Mouse (Mus musculus) heart, postnatal 0 days (tissue): ENCODE measurements around the gene Stk39. TPM values are rescaled to one million over a fixed set of nuclear protein-coding genes. Genes with fewer than 3 reads are reported as not detected.
A peak's percentile ranks its signal among the peaks of the same experiment; 100 is the strongest.

Source experiments
- ATAC-seq: fragments of 200-750 bp; cut with Nextera tagmentation; 2 replicates; pipeline ENCODE4 v1.8.0; 2017; ENCODE audit warnings: low read depth, moderate number of reproducible peaks, moderate library complexity; ENCODE audit not compliant: insufficient read depth
- DNase-seq: peaks from one replicate; pipeline ENCODE4 v3.0.0-alpha.2; 2016; ENCODE audit warnings: low spot score
- H3K27ac ChIP-seq: fragments of 300-500 bp; sonication (generic); 2 replicates; pipeline ENCODE4 v1.5.1; 2014; ENCODE audit warnings: low read depth, mild to moderate bottlenecking
- H3K27me3 ChIP-seq: fragments of 300-500 bp; sonication (generic); 2 replicates; pipeline ENCODE4 v1.6.1; 2014; ENCODE audit warnings: low read length, mixed read lengths; ENCODE audit not compliant: control insufficient read depth, insufficient read depth
- H3K36me3 ChIP-seq: fragments of 300-500 bp; sonication (generic); replicated peaks from 2 replicates; pipeline ENCODE4 v1.6.1; 2014; ENCODE audit warnings: low read length, mixed read lengths; ENCODE audit not compliant: control insufficient read depth, insufficient read depth
- H3K4me1 ChIP-seq: fragments of 300-500 bp; sonication (generic); 2 replicates; pipeline ENCODE4 v1.6.1; 2014; ENCODE audit warnings: antibody characterized with exemption; ENCODE audit not compliant: control insufficient read depth, insufficient read depth
- H3K4me2 ChIP-seq: fragments of 300-500 bp; sonication (generic); 2 replicates; pipeline ENCODE4 v1.6.1; 2014; ENCODE audit warnings: low read depth, mild to moderate bottlenecking, low read length, moderate library complexity
- H3K4me3 ChIP-seq: fragments of 300-500 bp; sonication (generic); 2 replicates; pipeline ENCODE4 v1.5.1; 2014; ENCODE audit warnings: low read depth, low read length
- H3K9ac ChIP-seq: fragments of 300-500 bp; sonication (generic); replicated peaks from 2 replicates; pipeline ENCODE4 v1.6.1; 2014; ENCODE audit warnings: low read depth, low read length, mixed read lengths
- H3K9me3 ChIP-seq: fragments of 300-500 bp; sonication (generic); replicated peaks from 2 replicates; pipeline ENCODE4 v1.6.1; 2016; ENCODE audit warnings: low read length; ENCODE audit not compliant: control insufficient read depth
- CTCF ChIP-seq: IDR thresholded peaks from 2 replicates; pipeline ENCODE4 v1.5.1; 2016; ENCODE audit warnings: antibody characterized with exemption, control low read depth, low read depth
- EP300 ChIP-seq: IDR thresholded peaks from 2 replicates; pipeline ENCODE4 v1.6.1; 2016; ENCODE audit warnings: antibody characterized with exemption, low read depth
- WGBS: fragments of 180-500 bp; shearing (Covaris S2); extraction: QIAGEN DNeasy Blood & Tissue Kit; methylation state at CpG from one replicate; pipeline ENCODE4 v1.1.7; 2014; 5-methylcytosine and 5-hydroxymethylcytosine counted together
- polyA plus RNA-seq: library from polyadenylated mRNA; unstranded; fragments of >200 nt; fragmentation: Nextera tagmentation; extraction: Ambion mirVana; gene quantifications from 2 replicates; pipeline ENCODE4 v1.2.1, GENCODE M21; 2015
- total RNA-seq: library from RNA; depleted of rRNA; stranded (reverse); fragments of >200 nt; gene quantifications from 2 replicates; pipeline ENCODE4 v1.2.3, GENCODE M21; 2014; ENCODE audit warnings: low replicate concordance

The Stk39 gene
- total and polyA plus RNA-seq, 2 experiments from 2014 or later = 81.8 to 93.2 TPM

DNA sequence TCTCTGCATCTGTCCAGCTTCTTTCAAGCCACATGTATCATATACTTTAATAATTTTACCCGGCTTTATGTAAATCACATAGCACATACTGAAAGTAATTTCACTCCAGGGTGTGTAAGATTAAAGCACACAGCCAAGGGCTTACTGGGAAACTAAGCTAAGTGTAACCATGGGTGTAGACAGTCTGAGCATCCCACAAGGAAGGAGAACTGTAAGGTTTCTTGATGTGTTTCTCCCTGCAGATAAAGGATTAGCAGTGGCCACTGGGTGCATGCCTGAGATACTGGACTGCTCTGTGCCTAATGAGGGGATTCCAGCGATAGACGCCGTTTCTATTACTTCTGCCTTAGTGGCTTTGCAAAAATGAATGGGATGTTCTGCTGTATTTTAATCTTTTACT lies 14.2 kb upstream of the Stk39 start:
- Histone ChIP-seq H3K9ac (no peak overlapping the region), H3K4me1 (no peaks in the 10 kb centered on the region), H3K27ac (no peak overlapping the region), H3K4me2 (no peak overlapping the region), H3K27me3 (no peaks in the 10 kb centered on the region), H3K4me3 (no peak overlapping the region), H3K9me3 (no peaks in the 10 kb centered on the region), H3K36me3 (no peaks in the 10 kb centered on the region)
- no peak for DNase-seq
- TF ChIP-seq EP300 (no peak), CTCF (no peak)
- 68% methylated on average over 4 of the region's 4 CpGs for WGBS
- no peak for ATAC-seq

DNA sequence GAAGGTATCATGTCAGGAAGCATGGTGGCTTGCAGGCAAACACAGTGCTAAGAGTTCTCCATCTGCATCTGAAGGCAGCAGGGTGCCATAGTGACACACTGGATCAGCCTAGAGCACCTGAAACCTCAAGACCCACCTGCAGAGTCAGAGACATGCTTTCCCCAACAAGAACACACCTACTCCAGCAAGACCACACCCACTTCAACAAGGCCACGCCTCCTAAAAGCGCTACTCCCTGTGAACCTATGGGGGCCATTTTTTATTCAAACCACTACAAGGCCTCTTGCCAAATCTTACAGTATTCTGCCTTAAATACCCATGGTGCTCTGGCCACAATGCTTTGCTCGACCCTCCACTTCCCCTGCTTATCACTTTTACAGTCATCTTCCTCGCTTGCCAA lies 13.1 kb upstream of the Stk39 start:
- Histone ChIP-seq H3K4me1 (no peaks in the 10 kb centered on the region), H3K9me3 (no peaks in the 10 kb centered on the region), H3K36me3 (no peaks in the 10 kb centered on the region), H3K27me3 (no peaks in the 10 kb centered on the region), H3K4me3 (no peak overlapping the region), H3K9ac (no peak overlapping the region), H3K4me2 (no peak overlapping the region), H3K27ac (no peak overlapping the region)
- TF ChIP-seq EP300 (no peak), CTCF (no peak)
- 42% methylated on average over 4 of the region's 4 CpGs for WGBS
- DNase-seq (no peak), ATAC-seq (no peak)

DNA sequence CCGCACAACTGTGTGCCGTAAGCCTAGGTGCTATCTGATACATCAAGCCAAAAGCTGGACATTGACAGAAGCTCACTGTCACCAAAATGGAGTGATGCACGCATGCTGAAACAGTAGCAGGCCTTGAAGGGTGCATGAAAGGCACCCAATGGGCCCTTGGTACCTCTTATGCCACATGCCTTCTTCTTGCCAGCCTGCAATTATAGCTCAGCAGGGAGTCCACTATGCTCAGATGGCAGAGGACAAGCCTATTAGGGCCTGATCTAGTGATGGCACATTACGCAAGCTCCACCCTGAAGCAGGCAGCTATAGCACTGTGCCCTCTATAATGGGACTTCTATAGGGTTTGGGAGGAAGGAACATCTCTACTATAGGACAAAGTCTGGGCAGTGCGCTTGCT lies 10.8 kb upstream of the Stk39 start:
- no peaks in the 10 kb centered on the region for H3K27me3 ChIP-seq
- no peak for TF ChIP-seq CTCF
- TF ChIP-seq EP300 = no peak
- DNase-seq = no peak

DNA sequence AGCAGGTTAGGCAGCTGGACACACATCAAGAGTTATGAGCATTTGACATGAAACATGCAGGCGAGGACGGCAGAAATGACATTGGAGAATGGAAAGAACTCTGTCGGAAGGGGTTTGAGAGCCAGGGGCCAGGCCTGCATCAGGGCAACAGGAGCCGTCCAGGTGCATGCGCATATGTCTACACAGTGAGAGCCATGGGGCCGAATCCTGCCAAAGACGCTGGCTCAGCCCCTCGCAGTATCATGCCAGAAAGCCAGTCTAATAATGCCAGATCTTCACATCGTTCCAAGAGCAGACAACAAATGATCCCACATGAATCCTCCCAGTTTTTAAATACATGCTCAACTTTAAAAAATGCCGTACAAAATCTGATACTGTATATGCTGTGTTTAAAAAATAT lies 7.8 kb upstream of the Stk39 start:
- DNase-seq = no peak
- Histone ChIP-seq H3K9ac (no peak overlapping the region), H3K4me1 (no peaks in the 10 kb centered on the region), H3K4me2 (no peak overlapping the region), H3K27ac (no peak overlapping the region), H3K27me3 (no peaks in the 10 kb centered on the region), H3K9me3 (no peaks in the 10 kb centered on the region), H3K36me3 (no peaks in the 10 kb centered on the region), H3K4me3 (no peak overlapping the region)
- no peak for TF ChIP-seq CTCF
- TF ChIP-seq EP300 = no peak
- WGBS = 81% methylated on average over 10 of the region's 10 CpGs
- no peak for ATAC-seq

More for the DNA sequence above, 10.8 kb upstream of the Stk39 start:
- no peak for ATAC-seq
- Histone ChIP-seq H3K36me3 (no peaks in the 10 kb centered on the region), H3K9ac (no peak overlapping the region), H3K4me2 (no peak overlapping the region), H3K4me3 (no peak overlapping the region), H3K27ac (no peak overlapping the region), H3K9me3 (no peaks in the 10 kb centered on the region), H3K4me1 (no peaks in the 10 kb centered on the region)
- 89% methylated on average over 5 of the region's 5 CpGs for WGBS

DNA sequence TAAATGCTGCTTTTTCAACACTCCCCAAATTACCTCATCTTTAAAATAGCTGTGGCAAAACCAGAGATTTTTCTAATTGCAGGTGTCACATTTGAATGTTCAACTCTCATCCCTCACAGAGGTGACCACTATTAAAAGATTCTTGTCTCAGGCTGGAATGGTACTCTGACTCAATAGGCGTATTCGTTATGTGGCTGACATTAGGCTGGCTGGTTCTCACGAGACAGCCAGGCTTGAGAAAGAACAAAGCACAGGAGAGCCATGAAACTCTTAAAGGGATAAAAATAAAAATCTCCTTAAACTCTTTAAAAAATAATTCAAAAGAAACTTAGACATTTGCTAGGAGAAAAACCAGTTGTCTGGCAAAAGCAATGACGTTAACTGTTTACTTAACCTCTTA lies 853 bp upstream of the Stk39 start:
- no peaks in the 10 kb centered on the region for H3K9me3 ChIP-seq
- 54% methylated on average over 4 of the region's 4 CpGs for WGBS
- ATAC-seq (no peak), DNase-seq (no peak)
- peaks cover 14% of the 10 kb centered on the region for H3K4me1 ChIP-seq
- no peaks in the 10 kb centered on the region for H3K36me3 ChIP-seq
- no peak overlapping the region; the same call in 1 of the 2 replicates for H3K4me3 ChIP-seq
- TF ChIP-seq CTCF (no peak), EP300 (no peak)
- H3K27ac ChIP-seq = peak overlapping the region; percentile 97
- peak overlapping the region; percentile 83 for H3K4me2 ChIP-seq
- no peak overlapping the region for H3K9ac ChIP-seq
- H3K27me3 ChIP-seq = no peaks in the 10 kb centered on the region

DNA sequence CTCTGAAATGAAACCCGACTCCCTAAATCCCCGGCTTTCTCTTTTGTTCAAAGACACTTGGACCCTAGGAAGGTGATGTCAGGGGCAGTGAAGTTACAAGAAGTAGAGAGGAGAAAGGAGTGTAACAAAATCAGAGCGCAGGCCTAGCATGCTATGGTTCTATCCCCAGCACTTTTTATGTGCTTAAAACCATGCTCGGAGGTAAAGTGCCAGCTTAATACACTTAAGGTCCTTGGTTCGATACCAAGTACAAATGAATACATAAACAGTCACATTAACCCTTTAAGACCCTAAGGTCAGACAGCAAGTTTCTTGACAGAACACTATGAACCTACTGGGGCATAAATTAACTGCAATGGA lies 463 bp upstream of the Stk39 start:
- TF ChIP-seq EP300 (no peak), CTCF (no peak)
- no peak for ATAC-seq
- H3K9me3 ChIP-seq = no peaks in the 10 kb centered on the region
- DNase-seq = no peak
- H3K27me3 ChIP-seq = no peaks in the 10 kb centered on the region
- H3K27ac ChIP-seq = peak overlapping the region; percentile 97
- H3K9ac ChIP-seq = peak overlapping the region; percentile 97
- peak overlapping the region; percentile 83 for H3K4me2 ChIP-seq
- H3K4me3 ChIP-seq = peak overlapping the region; percentile 97
- WGBS = 4% methylated on average over 5 of the region's 5 CpGs
- no peaks in the 10 kb centered on the region for H3K36me3 ChIP-seq
- peaks cover 17% of the 10 kb centered on the region for H3K4me1 ChIP-seq
